Mouse (Mus musculus) c-Kit-positive CD71-positive TER-119-negative erythroid progenitor cells, embryonic 14.5 days (primary cell): ENCODE results near the gene Slc43a1.
"Not testable (repeated sequence)": the region's sequence is repeated elsewhere in the genome, so short reads cannot be mapped to it uniquely, and the experiment has no call there.

Experiments used
- DNase-seq: peaks from one replicate; pipeline ENCODE4 v3.0.0-alpha.2; 2013; ENCODE audit warnings: low read depth

Slc43a1 gene

DNA sequence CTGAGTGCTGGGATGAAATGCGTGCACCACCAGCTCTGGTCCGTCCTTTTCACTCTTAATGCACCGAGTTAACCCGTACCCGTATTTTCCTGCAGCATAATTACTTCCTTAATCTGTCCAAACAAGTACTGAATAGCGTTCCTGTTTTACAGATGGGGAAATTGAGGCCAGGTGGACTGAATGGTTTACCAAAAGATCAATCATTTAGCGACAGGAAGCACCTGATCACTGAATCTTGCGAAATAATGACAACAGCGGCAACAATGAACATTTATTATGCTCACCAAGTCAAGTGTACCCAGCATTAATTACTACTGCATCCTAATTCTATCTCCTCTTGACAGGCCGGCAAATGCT is at the start of gene Slc43a1:
Slc43a1 (plus strand) TSS at position 258 of the 357 bp plus-strand sequence.
- no peak for DNase-seq

DNA sequence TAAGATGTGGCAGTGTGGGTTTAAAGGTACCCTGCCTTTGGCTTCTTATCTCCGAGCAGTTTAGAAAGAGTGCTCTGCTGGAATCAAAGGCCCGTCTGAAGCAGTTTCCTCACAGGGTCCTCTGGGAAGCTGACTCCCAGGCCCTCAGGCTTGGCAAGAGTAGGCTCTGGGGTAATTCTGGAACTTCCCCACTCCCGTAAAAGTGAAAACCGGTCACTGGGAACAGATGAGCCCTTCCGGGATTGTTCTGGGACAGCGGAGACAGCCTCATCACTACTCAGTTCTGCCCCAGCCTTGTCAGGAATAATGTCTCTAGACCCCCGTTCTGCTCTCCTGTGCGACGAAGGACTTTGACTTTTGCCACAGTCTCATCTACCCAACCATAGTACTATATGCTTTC is 48.2 kb upstream of the Slc43a1 start:
- DNase-seq: no peak

DNA sequence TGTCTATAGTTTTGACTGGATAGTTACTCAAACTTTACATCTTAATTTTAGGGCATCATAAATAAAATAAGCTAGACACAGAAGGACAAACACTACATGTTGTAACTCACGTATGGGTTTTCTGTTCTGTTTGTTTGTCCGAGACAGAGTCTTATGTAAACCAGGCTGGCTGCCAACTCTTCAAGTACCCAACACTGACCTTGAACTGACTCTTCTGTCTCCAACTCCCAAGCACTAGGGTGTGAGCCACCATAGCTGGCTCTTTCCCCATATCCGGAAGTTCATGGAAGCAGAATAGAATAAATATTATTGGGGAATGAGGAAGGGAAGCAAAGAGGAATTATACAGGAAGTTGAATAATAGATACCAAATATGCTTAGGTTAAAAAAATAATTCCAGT is 46.1 kb upstream of the Slc43a1 start:
- no peak for DNase-seq

DNA sequence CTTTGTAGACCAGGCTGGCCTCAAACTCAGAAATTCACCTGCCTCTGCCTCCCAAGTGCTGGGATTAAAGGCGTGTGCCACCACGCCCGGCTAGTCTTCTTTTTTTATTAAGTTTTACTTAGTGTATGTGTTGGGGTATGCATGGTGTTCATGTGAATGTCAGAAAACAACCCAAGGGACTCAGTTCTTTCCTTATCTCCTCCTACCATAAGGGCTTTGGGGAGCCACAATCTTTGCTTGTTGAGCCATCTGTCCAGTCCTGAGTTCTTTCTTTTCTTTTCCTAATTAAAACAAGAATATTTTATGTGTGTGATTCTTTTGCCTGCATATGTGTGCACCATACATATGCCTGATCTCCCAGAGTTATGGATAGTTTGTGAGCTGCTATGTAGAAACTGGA is 45.5 kb upstream of the Slc43a1 start:
- DNase-seq: no peak

DNA sequence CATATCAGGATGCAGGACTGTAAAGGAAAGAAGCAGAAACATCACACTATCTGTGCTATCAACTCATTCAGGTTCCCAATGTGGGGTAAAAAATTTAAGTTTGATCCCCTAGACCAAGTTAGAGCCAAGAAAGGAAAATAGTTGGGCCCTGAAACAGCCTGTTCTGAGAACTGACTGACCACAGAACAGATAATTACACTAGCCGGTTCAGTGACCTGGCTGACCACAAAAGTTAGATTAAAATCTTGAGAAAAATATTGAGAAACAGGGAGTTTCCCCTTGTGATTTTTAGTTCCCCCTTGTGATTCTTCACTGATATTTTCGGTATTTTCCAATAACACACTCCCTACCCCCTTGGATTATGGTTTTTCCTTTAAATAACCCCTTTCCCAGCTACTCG is 44.8 kb upstream of the Slc43a1 start:
- DNase-seq: no peak

DNA sequence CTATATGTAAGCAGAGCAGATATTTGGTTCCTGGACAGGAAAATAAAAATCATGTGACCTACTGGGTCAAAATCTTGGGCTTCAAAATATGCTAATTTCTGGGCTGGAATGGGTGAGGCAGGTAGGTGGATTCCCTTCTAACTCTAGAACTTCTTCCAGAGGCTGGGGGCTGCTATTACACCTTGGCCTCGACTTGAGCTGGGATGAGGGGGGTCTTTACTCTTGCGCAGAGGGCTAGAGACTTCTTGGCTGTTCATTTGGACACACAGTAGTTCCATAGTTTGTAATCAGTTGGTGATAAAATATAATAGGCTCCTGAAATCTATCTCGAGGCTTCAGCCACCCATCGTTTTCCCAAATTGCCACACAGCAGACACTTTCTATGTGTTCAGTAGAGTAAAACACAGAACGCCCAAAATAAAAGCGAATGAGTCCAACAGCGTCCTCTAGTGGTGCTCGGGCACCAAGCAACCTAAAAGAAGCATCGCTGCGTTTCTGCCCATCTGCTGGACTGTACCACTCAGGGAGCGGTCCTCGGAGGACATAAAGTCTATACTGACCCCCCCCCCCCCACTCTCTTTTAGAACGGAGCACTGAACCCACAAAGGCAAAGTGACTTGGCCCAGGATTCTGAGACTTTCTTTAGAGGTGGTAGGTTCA is 40.7 kb upstream of the Slc43a1 start:
- peak; percentile 86 for DNase-seq

DNA sequence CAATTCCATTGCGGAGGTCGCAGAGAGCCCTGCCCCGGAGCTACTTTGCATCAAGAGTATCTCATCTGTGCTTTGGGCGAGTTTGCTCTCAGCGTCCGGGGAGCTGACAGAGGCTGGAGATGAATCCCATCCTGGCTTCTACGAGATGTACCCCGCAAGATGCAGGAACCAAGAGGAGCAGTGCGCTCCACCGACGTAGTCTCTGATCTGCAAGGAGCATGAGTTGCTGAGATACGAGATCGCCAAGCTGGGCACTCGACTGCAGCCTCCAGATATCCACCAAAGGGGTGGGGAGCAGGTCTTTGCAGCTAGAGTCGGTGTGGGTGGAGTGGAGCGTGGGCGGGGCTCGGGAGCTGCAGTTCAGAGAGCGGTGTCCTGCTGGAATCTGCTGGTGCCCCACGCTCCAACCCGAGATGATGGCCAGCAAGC is 40.1 kb upstream of the Slc43a1 start, which contains the start of gene Ube2l6:
Ube2l6 (plus strand) TSS at position 336 of the 429 bp plus-strand sequence.
- DNase-seq: peak; percentile 91

DNA sequence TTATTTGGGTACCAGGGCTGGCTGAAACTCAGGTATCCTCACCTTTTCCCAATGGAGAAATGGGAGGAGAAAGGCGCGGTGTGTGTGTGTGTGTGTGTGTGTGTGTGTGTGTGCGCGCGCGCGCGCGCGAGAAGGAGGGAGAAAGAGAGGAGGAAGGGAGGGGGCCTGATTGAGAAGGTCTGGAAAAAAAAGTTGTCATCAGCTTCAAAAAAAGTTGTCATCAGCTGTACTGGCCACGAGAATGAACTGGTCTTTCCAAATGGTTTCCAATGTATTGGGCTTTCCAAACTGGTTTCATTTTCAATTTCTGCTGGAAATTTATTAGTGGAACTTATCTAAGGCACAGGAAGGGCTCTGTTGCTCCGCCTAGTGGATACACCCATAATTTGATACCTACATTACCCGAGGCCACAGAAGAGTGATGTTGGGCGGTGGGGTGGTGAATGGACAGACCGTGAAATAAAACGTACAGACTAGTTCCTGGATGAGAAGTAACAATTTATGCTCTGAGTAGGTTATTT is 39.5 kb upstream of the Slc43a1 start:
- DNase-seq: peak; percentile 82

DNA sequence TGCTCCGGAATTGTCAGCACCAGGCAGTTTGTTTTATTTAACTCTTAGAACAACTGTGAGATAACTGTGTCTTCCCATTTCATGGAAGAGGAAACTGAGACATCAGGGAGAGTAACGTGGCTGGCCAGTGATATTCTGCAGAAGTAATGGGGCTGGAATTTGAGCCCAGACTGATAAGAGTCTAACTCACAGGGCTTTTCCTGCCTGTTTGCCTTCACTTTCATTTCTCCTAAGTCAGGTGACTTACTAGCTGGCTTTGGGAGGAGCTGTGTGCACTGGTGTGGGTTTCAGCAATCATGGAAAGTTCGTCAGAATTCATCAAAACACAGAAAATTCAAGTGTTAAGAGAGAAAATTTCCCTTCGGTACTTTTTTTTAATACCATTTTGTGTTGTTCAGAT is 38.3 kb upstream of the Slc43a1 start:
- DNase-seq: no peak

DNA sequence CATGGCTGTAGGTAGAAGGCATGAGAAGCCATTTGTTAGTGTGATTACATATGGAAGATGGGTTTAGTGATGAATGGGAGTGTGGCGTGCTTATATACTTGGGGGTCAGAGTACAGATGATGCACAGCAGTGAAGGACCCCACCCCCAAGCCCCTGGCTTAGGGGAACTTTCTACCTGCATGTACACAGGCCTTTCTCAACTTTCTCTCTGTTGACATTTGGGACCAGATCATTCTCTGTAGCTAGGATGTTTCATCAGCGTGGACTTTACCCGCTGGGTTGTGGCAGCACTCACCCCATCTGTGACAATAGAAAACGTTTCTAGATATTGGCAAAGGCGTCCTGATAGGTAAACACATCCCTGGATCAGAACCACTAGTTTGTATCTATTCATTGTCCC is 37.4 kb upstream of the Slc43a1 start:
- DNase-seq: not testable (repeated sequence)

DNA sequence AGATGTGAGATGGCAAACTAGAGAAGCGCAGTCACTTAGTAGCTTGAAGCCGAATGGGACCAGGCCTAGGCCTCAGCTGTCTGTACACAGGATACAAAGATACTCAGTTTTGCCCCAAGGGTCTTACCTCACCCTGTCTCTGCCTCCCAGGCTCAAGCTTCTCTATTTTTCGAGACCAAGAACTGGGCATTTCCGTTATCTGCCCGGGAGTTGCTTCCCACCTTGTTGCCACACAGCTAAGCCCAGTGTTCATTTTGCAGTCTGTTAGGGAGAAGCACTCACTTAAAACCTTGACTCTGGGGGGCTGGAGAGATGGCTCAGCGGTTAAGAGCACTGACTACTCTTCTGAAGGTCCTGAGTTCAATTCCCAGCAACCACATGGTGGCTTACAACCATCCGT is 34.7 kb upstream of the Slc43a1 start:
- DNase-seq: no peak

DNA sequence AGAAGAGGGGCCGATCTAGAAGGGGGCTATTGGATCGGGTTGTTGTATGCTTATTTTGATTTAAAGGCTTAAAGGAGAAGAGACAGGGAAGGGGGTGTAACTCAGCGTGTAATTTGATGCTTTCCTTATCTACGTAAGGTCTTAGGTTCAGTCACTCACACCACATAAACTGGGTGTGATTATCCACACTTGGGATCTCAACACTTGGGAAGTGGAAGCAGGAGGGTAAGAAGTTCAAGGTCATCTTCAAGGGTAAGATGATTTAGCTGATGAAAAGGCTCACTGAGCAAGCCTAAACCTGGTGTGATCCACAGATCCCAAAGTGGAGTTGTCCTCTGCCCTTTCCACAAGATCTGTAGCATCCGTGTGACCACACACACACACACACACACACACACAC is 32.1 kb upstream of the Slc43a1 start:
- DNase-seq: no peak

DNA sequence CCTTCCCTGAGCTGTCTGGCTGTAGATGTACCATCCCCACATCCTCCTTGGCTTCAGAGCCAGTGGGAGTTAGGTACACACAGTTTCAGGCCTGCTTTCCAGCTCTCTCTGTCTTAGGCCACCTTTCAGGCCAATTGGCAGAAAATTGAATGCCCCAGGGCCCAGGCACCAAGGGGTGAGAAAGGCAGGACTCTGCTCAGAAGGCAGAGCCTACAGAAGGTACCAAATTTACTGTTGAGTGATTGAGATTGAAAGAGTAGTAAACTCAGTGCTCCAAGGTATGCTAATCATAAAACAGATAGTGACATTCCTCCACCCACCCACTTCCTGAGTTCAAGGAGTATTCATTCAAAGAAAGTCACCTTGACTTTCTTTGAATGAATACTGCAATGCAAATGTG is 29.3 kb upstream of the Slc43a1 start:
- DNase-seq: no peak

DNA sequence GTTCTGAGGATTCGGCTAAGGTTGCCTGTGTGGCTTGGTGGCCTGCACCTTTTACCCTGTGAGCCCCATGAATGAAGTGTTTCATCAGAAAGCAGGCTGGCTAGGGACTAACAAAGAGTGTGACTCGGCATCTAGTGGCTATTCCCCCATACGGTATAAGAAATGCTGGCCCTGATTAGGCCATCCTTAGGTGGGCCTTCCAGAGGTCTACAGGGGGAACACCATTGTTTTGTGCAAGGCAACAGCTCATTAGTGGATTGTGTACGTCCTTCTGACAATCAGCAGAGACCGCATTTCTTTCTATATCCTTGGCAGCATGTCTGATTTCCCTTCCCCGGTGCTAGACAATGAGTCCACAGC is 28.1 kb upstream of the Slc43a1 start:
- no peak for DNase-seq

DNA sequence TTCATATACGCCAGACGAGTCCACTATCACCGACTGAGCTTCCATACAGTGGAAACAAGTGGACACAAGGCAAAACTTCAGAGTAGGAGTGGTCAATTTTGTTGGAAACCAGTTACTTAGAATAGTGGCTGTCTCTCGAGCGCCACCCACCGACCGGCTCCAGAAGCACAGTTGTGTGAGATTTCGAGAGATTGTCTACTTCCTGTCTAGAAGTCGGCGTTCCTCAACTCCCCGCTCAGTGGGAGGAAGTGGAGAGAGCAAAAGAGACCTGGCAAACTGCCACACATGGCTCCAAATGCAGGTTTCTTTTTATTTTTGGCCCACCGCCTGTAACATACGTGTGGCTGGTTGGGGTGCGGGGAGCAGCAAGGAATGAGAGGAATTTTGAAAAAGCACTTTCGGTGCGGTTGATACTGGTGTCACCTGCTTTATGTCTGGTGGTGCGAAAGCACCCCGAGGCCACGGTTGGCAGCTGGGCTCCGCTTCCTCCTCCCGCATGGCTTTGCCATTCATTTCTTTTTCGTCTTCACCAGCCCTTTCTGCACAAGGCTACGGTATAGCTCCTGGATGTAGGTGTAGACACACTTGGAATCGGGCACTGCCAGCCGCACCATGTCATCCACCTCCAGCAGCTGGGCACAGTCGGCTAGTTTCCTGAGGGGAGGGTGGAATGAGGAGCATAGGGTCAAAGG is 27.6 kb upstream of the Slc43a1 start:
- peak; percentile 63 for DNase-seq

DNA sequence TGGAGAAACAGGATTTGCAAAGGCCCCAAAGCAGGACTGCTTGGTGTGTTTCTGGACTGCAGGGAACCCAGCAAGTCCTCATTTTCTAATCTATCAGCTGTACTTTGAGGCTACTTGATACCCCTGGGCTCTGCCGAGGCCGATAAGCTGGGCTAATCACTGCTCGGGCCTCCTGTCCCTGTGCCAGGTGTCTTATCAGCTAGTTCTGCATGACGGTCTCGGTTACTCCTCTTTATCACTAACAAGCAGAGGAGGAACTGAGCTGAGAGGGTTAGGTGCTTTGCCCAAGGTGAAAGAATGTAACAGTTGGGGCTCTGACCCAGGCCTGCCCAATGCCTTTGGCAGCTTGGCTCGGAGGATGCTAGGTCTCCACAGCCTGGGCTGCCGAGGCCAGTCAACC is 26.8 kb upstream of the Slc43a1 start:
- peak; percentile 86 for DNase-seq

DNA sequence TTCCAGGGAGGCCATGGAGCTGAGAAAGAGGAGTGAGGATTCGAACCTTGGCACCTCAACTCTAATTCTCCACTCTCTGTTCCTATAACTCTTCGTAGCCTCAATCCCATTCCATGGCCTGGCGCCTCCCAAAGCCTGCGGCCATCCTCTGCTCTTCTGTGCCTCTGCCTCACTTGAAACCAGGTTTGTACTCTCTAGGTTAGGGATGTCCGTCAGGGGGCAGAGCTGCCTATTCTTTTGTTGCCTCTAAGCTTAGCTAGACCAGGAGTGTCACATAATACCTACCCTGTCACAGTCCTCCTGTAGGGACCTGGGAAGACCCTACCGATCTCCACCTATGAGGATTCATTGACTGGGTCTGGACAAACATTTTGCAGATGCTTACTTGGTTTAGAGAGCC is 26.0 kb upstream of the Slc43a1 start:
- no peak for DNase-seq

DNA sequence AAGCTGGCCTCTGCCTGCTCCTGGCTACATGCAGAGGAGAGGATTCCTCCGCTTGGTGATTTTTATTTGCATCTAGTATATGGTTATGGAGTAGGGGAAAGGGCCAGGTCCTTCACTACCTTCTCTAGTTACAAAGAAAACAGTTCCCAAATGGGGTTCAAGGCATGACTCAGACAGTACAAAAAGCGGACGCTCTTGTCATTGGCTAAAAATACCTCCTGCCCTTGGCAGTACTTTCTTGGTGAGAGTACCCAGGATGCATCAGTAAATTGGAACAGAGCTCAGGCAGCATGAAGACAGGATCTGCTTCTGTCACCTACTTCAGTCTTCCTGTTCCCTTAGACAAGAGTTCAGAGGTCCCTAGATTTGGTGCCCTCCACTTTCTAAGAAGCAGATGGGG is 18.8 kb upstream of the Slc43a1 start:
- DNase-seq: no peak

DNA sequence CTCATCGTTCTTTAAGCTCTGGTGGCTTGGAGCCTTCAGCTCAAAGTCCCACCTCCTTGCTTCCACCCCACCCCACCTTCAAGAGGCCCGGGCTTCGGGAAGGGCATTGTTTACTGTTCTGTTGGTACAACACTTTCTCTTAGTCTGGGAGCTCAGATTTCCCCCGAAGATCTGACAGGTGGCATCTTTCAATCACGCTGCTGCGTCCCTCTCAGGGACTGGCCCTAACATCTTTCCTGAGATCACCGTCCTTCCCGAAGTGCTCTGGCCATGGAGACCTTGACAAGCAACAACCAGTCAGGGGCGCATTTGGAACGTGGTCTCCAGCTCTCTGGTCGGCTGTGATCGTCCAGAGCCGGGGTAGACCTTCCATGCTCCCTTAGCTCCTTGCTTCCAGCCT is 16.1 kb upstream of the Slc43a1 start, which contains the start of gene Smtnl1:
Smtnl1 (minus strand) TSS at position 101 of the 400 bp plus-strand sequence.
- DNase-seq: no peak

DNA sequence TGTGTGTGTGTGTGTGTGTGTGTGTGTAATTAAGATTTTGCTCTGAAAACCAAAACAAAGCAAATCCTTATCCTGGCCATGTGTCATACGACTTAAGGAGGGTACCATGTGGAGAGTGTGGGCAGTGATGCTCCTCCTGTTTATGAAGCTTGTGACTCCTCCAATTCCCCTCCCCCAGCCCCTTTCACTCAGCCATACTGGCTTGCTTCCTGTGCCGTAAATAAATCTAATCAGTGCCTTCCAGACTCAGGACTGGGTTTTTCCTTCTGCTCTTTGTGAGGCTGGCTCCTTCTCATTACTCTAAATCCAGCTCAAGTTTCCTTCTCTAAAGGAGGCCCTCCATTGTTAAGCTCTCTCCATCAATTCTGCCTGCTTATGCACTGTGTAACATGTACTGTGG is 15.4 kb upstream of the Slc43a1 start:
- no peak for DNase-seq

DNA sequence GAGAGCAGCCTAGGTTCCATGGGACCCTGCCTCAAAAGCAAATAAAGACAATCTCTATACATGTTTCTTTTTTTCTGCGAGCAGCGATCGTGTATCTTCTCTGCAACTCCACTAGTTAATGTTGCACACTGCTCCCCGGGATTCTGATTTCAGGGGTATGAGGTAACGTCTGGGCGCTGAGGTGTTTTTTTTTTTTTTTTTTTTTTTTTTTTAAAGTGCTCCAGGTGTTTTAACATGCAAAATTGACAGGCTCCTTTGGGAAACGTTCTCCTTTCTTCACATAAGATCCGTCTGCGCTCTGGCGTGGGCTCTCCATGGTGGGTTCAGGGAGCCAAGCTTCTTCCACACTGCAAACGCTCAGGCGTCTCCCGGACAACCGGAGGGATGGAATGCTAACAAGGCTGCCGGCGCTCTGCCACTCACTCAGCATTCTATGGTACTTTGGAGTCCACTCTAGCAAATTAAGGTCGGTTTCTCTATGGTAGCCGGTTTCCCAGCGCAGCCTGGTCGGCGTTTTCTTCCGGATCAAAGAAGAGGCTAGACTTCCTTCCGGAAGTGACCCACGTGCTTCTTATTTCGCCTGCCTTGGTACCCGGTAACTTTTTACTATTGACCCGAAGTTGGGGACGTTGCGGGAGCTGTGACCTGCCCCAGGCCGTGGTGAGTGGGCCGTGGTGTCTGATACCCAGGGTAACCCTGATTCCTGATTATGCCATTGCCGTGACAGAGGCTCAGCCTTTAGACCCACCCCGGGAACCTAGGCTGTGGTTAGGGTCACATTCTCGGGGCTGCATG is 12.0 kb upstream of the Slc43a1 start, which contains the start of gene Timm10:
Timm10 (plus strand) TSS at position 510 of the 795 bp plus-strand sequence.
- DNase-seq: peak; percentile 86

DNA sequence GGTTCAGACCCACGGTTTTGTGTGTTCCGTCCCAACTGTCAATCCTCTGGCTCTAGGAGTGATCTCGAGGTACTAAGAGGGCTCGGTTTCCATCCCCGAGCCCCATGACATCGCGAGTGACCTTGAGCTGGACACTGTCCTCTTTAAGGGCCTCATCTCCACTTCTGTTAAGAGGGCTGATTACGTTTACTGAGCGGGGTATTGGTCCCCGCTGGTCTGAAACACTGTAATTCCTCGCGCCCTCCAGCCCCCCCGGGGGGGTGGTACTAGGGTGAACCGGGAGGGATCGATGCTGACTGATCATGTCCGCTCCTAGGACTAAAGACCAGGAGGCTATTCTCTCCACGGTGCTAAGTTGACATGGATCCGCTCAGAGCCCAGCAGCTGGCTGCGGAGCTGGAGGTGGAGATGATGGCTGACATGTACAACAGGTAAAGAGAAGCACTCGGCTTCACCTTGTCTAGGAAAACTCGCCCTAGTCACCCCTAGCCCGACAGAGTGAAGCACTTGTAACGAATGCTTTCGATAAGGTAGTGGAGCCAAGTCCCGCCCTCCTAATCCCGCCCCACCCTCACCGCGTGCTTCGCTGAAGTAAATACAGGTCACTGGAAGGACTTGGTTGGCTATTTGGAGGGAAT is 11.2 kb upstream of the Slc43a1 start:
- no peak for DNase-seq
